8 mouse cellular contexts compared by ENCODE assay signal in the genomic region with DNA sequence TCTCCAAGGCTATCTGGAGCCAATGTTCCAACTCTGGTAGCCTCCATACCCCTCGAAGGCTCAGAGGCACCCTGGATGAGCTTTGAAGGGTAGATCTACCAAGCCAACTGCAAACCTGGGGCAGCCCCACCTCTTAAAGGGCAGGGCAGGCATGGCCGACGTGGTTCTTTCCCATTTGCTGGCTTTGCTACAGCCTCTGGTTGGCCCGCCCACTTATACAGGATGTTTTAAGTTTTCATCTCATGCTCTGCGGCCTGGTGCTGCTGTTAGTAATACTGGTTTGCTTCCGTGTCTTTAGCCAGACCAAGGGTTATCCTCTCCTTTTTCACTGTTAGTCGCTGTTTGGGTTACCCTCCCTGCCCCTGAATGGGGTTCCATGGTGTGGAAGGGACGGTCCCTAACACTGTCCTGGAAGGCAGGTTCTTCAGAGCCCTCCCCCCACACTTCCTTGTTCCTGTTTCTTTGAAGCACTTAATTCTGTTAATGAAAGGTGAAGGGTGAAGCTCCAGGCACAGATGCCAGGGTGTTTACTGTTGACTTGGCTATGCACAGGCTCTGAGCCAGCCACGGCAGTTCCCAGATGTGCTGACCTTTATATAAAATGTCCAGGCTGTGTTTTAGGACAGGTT. TPM values are rescaled to one million over a fixed set of nuclear protein-coding genes. Genes with fewer than 3 reads are reported as not detected.
DNase-seq lines count a peak whose midpoint lies in the region; ATAC-seq and TF ChIP-seq lines count a peak whose summit lies in the region.

No protein-coding gene starts in this region.

- no peak for DNase-seq in layer of hippocampus, adult 2 months (ENCODE audit: low spot score in 2 of 2)
- no peak for DNase-seq in layer of hippocampus, postnatal 25 days (ENCODE audit: extremely low spot score in 1 of 2, low spot score in 1 of 2)
- no peak for DNase-seq in embryonic facial prominence, embryonic 10.5 days (ENCODE audit: low spot score)
- DNase-seq in hindbrain, embryonic 14.5 days (ENCODE audit: low spot score): no peak
- DNase-seq in liver: peak; percentile 71
- no peak for DNase-seq in embryo, embryonic 10 days (ENCODE audit: low spot score)
- no peak for DNase-seq in right cerebral cortex, postnatal 14 days

- H3K36me3 ChIP-seq in embryonic facial prominence, embryonic 10.5 days (replicated peaks): peaks cover 37% of the 10 kb centered on the region
- H3K36me3 ChIP-seq in hindbrain, embryonic 14.5 days (replicated peaks; ENCODE audit: control insufficient read depth, insufficient read depth): peaks cover 37% of the 10 kb centered on the region

- H3K9me3 ChIP-seq in embryonic facial prominence, embryonic 10.5 days: no peaks in the 10 kb centered on the region
- no peaks in the 10 kb centered on the region for H3K9me3 ChIP-seq in hindbrain, embryonic 14.5 days (ENCODE audit: control insufficient read depth, low read length)

- H3K27me3 ChIP-seq in embryonic facial prominence, embryonic 10.5 days (replicated peaks; ENCODE audit: low read depth, poor library complexity, severe bottlenecking): no peaks in the 10 kb centered on the region
- H3K27me3 ChIP-seq in hindbrain, embryonic 14.5 days (ENCODE audit: control insufficient read depth, insufficient read depth, low read length): no peaks in the 10 kb centered on the region

- peak overlapping the region; percentile 90; the same call in 1 of the 2 replicates for H3K27ac ChIP-seq in layer of hippocampus, adult 2 months
- H3K27ac ChIP-seq in embryonic facial prominence, embryonic 10.5 days (replicated peaks): no peak overlapping the region; the same call in 1 of the 2 replicates
- H3K27ac ChIP-seq in hindbrain, embryonic 14.5 days: no peak overlapping the region

- 62% methylated on average over 9 of the region's 9 CpGs for WGBS in embryonic facial prominence, embryonic 10.5 days
- 79% methylated on average over 9 of the region's 9 CpGs for WGBS in hindbrain, embryonic 14.5 days

- ATAC-seq in hindbrain, embryonic 14.5 days (ENCODE audit: low FRiP score): no peak
- peak; percentile 54 for ATAC-seq in monocyte, adult 5-6 weeks (replicated peaks; ENCODE audit: insufficient number of reproducible peaks, low FRiP score, low TSS enrichment, poor library complexity, severe bottlenecking)

- peak overlapping the region; percentile 81; the same call in 1 of the 2 replicates for H3K4me3 ChIP-seq in layer of hippocampus, adult 2 months
- H3K4me3 ChIP-seq in embryonic facial prominence, embryonic 10.5 days: peak overlapping the region; percentile 87; the same call in 1 of the 2 replicates
- H3K4me3 ChIP-seq in hindbrain, embryonic 14.5 days (replicated peaks; ENCODE audit: low read length): no peak overlapping the region

- peaks cover 45% of the 10 kb centered on the region for H3K4me1 ChIP-seq in embryonic facial prominence, embryonic 10.5 days
- peaks cover 35% of the 10 kb centered on the region for H3K4me1 ChIP-seq in hindbrain, embryonic 14.5 days (replicated peaks; ENCODE audit: control insufficient read depth, insufficient read depth, low read length)

- H3K9ac ChIP-seq in hindbrain, embryonic 14.5 days: peak overlapping the region; percentile 93; the same call in 1 of the 2 replicates

- H3K4me2 ChIP-seq in hindbrain, embryonic 14.5 days (replicated peaks): peak overlapping the region; percentile 92; the same call in 1 of the 2 replicates

- no peak for TF ChIP-seq CTCF in layer of hippocampus, adult 2 months (conservative IDR thresholded peaks at IDR 0.05)

RNA-seq across cellular contexts. Expression of a gene that starts 3.4 kb away (rescaled TPM):
- 10 to 100 TPM; 21.4 to 24.2 TPM for total RNA-seq in layer of hippocampus, adult 2 months (2021)
- total RNA-seq in layer of hippocampus, postnatal 25 days (2021): 10 to 100 TPM; 20.5 to 21.2 TPM
- polyA plus RNA-seq in embryonic facial prominence, embryonic 10.5 days (2016; fragmentation: Nextera tagmentation; extraction: Ambion mirVana): 52.1 and 52.4 TPM in 2 replicates
- 34.2 and 41.0 TPM in 2 replicates for polyA plus RNA-seq in hindbrain, embryonic 14.5 days (2014; fragmentation: Nextera tagmentation; extraction: Ambion mirVana)
- total RNA-seq in monocyte, adult 5-6 weeks (2017): 39.1 to 48.0 TPM (median 42.2 TPM) in 3 replicates

RNA-seq across cellular contexts. Expression of a gene that starts 10.6 kb away (rescaled TPM):
- 10 to 100 TPM; 21.2 to 22.0 TPM for total RNA-seq in layer of hippocampus, adult 2 months (2021)
- 10 to 100 TPM; 19.7 to 22.5 TPM for total RNA-seq in layer of hippocampus, postnatal 25 days (2021)
- 12.9 and 13.0 TPM in 2 replicates for polyA plus RNA-seq in embryonic facial prominence, embryonic 10.5 days (2016; fragmentation: Nextera tagmentation; extraction: Ambion mirVana)
- polyA plus RNA-seq in hindbrain, embryonic 14.5 days (2014; fragmentation: Nextera tagmentation; extraction: Ambion mirVana): 22.2 and 23.0 TPM in 2 replicates
- 13.1 to 23.8 TPM (median 16.3 TPM) in 3 replicates for total RNA-seq in monocyte, adult 5-6 weeks (2017)

RNA-seq across cellular contexts. Expression of a gene that starts 18.8 kb away (rescaled TPM):
- 100 to 1,000 TPM; 159 to 177 TPM for total RNA-seq in layer of hippocampus, adult 2 months (2021)
- 100 to 1,000 TPM; 161 to 170 TPM for total RNA-seq in layer of hippocampus, postnatal 25 days (2021)
- 0.21 and 0.50 TPM in 2 replicates for polyA plus RNA-seq in embryonic facial prominence, embryonic 10.5 days (2016; fragmentation: Nextera tagmentation; extraction: Ambion mirVana)
- polyA plus RNA-seq in hindbrain, embryonic 14.5 days (2014; fragmentation: Nextera tagmentation; extraction: Ambion mirVana): 8.4 and 8.5 TPM in 2 replicates
- total RNA-seq in monocyte, adult 5-6 weeks (2017): not detected in 3 replicates

RNA-seq across cellular contexts. Expression of a gene that starts 44.6 kb away (rescaled TPM):
- total RNA-seq in layer of hippocampus, adult 2 months (2021): 10 to 100 TPM; 31.0 to 31.5 TPM
- total RNA-seq in layer of hippocampus, postnatal 25 days (2021): 10 to 100 TPM; 29.0 to 29.9 TPM
- 25.9 and 28.8 TPM in 2 replicates for polyA plus RNA-seq in embryonic facial prominence, embryonic 10.5 days (2016; fragmentation: Nextera tagmentation; extraction: Ambion mirVana)
- 17.2 and 19.1 TPM in 2 replicates for polyA plus RNA-seq in hindbrain, embryonic 14.5 days (2014; fragmentation: Nextera tagmentation; extraction: Ambion mirVana)
- 11.0 to 27.3 TPM (median 26.4 TPM) in 3 replicates for total RNA-seq in monocyte, adult 5-6 weeks (2017)

RNA-seq across cellular contexts. Expression of a gene that starts 50.2 kb away (rescaled TPM):
- 10 to 100 TPM; 16.3 to 17.9 TPM for total RNA-seq in layer of hippocampus, adult 2 months (2021)
- 10 to 100 TPM; 12.5 to 16.5 TPM for total RNA-seq in layer of hippocampus, postnatal 25 days (2021)
- 15.9 and 16.1 TPM in 2 replicates for polyA plus RNA-seq in embryonic facial prominence, embryonic 10.5 days (2016; fragmentation: Nextera tagmentation; extraction: Ambion mirVana)
- 17.0 and 19.1 TPM in 2 replicates for polyA plus RNA-seq in hindbrain, embryonic 14.5 days (2014; fragmentation: Nextera tagmentation; extraction: Ambion mirVana)
- total RNA-seq in monocyte, adult 5-6 weeks (2017): 19.4 to 24.3 TPM (median 20.6 TPM) in 3 replicates

Comparison
In these comparisons a context has a peak if more than half of its experiments do, and no peak if none do; other contexts are left out.
1. RNA of a gene that starts 18.8 kb away (total RNA-seq): 159 to 177 TPM in layer of hippocampus, adult 2 months and 161 to 170 TPM in layer of hippocampus, postnatal 25 days; not detected in monocyte, adult 5-6 weeks; every median in the first group is over 100 times any median in the second.